Mouse (Mus musculus) CD4-positive helper T cell, adult 2 months (primary cell): Measurements from ENCODE around the gene Atrip.

ENCODE experiments used
- DNase-seq: peaks from one replicate; pipeline ENCODE4 v3.0.0-alpha.2; 2012; ENCODE audit warnings: low read depth, missing footprints, low spot score

Atrip gene

DNA sequence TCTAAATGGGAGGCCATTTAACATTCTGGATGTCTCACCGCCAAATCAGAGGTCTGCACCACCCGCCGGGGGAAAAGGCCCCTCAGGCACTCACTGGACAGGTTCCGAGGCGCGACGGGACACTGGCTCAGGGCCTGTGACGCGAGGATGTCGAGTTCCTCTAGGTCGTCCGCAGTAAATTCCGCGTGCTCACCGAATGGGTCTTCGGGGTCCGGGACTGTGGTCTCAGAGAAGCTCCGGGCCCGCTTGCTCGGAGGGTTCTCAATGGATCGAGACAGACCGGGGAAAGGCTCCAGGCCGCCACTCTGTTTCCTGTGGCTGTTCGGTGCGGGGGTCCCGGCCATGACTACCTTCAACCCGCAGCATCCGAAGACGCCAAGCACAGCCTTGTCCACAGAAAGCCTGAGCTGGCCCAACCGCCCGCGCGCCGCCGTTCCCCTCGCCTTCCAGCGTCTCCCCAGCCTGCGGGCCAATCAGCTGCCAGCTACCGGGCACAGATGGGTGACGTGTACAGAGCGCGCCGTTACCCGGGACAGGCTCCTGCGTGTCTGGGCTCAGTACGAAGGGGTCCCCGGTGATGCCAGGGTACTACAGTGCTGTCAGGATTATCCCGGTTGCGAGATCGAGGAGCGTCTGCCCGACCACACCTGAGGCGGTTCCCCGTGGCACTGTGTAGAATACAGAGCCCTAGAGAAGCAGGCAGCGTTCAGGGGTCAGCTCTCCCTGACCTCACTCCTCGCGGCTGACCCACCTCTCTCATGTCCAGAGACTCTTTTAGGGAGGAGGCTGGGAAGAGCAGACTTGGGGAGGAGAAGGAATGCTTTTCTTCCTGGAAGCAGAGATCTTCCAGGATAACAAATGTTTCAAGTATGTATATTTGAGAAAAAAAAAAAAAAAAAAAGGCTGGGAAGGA lies at the start of gene Atrip:
Gene Atrip (minus strand): TSS at position 464 of the 913 bp plus-strand sequence.
- DNase-seq: peak; percentile 90

DNA sequence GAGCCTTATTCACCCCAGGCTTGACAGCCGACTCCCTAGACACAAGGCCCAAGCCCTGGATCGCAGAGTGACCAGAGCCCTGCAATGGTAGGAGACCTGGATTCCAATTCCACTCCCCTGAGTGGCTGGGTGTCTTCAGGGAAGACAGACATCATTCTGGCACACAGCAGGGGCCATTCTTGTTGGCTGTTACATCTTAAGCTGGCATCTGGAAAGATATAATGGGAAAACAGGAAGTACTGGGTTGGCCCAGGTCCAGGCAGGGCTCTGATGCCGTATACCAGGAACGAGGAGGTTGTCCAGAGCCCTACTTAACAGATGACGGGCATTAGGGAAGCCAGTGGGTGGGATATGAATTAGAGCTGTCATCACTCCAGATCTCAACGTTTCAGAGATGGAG lies 49.3 kb upstream of the Atrip start:
- DNase-seq: no peak

DNA sequence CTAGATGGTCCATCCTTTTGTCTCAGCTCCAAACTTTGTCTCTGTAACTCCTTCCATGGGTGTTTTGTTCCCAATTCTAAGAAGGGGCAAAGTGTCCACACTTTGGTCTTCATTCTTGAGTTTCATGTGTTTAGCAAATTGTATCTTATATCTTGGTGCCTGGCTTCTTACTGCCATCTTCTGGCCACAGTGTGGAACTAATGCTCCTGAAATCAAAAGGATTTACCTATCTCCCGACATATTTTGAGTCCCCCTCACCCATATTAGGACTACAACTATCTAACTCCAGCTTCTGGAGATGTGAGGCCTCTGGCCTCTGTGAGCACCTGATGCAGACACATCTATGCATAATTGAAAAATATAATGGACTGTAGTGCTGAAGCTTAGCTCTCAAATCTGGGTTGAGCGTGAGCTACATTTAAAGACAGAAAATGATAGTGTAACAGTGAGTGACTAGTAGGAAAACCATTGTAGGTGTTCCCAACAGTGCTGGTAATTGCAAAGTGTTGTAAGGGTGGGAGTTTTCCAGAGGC lies 48.7 kb upstream of the Atrip start:
- peak; percentile 65 for DNase-seq

DNA sequence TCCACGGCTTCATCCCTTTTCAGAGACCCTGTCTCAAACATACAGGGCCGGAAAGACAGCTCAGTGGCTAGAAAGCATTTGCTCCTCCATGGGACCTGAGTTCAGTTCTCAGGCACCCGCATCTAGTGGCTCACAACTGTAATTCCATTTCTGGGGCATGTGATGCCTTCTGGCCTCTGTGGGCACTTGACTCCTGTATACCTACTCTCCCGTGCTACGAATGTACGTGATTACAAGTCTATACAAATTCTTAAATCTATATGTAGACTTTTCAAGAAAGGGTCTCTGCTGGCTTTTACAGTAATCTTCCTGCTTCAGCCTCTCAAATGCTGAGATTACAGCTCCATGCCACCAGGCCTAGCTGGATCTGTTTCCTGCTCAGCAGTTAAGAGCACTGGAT lies 47.0 kb upstream of the Atrip start:
- DNase-seq: no peak

DNA sequence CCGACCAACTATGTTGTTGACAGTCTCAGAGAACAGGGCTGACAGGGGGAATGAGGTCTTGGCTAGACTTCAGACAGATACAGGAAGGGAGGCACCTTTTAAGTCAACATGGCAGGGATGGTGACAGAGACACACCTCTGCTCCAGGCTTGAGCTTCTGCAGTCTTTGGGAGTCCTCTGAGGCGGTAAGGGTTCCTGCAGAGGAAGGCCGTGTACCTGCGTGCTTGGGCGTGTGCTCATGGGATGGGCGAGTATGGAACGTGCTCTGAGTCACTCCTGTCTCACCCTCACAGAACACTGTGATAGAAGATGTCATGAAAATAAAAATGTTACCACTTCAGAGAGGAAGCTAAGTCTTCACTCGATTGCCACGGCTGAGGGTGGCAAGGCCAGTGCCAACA lies 45.6 kb upstream of the Atrip start:
- no peak for DNase-seq

DNA sequence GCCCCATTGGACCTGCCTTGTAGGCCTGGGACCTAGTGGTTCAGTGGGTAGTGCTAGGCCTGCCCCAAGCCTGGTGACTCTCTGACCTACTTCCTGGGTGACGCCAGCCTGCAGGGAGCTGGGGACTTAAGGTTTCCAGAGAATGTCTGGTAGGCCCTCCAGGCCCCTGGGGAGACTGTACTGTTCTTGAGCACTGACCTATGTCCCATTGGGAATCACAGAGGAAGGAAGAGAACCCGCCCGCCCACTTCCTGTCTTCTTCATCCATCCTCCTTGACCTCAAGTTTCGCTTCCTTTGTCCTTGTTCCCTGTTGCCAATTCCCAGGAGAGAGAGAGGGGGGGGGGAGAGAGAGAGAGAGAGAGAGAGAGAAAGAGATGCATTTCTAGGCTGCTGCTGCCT lies 44.2 kb upstream of the Atrip start:
- no peak for DNase-seq

DNA sequence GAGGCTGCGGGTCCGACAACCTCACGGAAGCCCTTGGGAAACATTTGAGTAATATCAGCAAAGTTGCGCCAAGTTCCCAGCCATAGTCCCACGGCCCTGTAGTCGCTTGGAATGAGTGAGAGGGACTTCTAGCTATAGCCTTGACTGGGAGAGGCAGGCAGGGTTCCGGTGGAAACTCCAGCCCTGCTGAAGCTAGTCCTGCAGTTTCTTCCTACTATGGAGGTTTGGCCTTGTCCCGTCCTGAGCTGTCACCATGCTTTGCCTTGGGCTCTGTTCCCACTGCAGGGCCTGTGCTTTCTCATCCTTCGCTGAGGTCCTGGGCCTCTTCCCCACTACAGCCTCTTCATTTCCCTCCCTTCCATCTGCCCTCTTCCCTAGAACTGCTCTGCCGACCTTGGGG lies 42.3 kb upstream of the Atrip start:
- DNase-seq: no peak

DNA sequence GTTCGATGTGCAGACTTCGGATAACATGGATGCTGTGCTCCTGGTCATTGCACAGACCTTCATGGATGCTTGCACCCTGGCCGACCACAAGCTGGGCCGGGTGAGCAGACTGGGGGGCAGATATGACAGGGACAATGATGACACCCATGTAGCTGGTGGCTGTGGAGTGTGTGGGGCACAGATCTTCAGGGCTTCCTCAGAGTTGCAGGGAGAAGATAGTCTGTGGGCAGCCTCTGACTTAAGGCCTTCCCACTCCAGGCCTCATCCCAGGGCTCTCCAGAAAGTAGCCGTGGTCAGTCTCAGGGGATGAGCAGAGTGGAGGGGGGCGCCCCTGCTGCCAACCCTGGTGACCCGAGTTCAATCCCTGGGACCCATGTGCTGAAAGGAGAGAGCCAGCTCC lies 40.9 kb upstream of the Atrip start:
- no peak for DNase-seq

DNA sequence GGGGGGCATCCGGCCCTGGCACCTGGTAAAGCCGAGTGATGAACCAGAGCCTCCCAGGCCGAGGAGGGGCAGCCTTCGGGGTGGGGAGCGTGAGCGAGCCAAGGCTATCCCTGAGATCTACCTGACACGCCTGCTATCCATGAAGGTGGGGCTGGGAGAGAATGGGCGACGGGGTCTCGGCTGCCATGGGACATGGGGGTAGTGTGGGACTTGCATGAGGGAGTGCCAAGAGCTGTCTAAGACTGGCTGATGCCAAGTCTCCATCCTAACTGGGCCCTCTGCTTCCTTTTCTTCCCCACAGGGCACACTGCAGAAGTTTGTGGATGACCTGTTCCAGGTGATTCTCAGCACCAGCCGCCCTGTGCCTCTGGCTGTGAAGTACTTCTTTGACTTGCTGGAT lies 40.4 kb upstream of the Atrip start:
- DNase-seq: no peak

DNA sequence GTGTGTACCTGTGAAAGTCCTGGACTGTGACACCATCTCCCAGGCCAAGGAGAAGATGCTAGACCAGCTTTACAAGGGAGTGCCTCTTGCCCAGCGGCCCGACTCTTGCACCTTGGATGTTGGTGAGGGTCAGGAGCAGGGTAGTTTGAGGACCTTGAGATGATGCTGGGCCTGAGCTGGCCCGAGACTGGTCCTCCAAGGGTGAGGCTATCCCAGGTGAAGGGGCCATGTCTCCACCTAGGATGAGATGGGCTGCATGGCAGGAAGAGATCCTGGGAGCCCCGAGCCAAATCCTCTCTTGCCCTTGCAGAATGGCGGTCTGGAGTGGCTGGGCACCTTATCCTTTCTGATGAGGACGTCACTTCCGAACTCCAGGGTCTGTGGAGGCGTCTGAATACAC lies 39.4 kb upstream of the Atrip start:
- no peak for DNase-seq

DNA sequence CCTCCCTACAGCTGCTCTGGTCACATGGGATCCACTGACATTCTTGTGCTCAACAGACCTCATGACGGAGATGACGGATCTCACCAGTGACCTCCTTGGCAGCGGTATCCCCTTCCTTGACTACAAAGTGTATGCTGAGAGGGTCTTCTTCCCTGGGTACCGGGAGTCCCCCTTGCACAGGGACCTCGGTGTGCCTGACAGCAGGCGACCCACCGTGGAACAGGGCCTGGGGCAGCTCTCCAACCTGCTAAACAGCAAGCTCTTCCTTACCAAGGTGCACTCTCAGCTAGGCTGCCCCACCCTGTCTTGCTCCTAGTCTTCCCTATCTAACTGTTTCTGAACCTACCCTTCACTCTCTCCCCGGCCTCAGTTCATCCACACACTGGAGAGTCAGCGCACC lies 37.7 kb upstream of the Atrip start:
- no peak for DNase-seq

DNA sequence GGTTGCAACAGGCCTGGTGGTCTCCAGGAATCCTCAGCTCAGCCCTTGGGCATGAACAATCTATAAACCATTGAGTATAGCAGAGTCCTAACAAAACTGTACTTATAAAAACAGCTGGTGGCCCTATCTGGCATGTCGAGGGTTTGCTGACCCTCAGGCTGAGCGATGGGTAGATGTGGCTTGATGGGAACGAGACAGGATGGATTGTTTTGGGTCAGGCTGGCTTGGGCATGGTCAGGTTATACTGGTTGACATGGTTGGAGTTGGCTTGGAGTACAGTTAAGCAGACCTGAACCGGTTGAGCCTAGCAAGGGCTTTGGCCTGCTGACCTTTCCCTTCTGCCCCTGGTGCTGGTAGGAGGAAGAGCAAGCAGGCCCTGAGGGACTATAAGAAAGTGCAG lies 37.2 kb upstream of the Atrip start:
- DNase-seq: no peak

DNA sequence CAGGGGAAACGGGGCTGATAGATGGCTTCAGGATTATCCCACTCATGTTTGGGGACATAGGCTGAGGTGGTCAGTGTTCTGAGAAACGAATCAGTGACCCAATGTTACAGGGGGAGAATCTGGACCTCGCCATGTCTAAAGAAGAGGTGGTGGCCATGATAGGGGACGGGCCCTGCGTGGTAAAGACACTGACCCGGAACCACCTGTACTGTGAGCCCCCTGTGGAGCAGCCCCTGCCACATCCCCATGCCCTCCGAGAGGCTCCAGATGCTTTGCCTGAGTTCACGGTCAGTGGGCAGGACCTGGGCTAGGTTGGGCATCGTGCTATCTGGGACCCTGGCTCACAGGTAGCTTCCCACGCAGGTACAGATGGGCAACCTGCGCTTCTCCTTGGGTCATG lies 36.3 kb upstream of the Atrip start:
- DNase-seq: no peak

DNA sequence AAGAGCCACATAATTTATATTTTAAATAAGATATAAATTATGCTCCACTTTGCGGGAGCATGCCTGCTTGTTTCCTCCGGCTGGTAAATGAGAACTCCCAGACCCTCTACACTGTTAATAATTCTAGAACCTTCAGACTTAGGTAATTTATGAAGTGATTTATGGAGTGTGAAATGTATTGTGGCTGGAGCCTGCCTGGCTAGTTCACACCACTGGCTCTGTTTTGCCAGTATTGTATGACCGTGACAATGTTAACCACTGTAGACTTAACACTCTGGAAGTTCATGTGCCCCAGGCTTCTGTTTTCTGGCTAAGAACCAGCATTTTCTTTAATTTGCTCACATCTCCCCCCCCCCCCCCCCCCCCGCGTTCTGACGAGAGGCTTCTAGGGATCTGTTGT lies 33.4 kb upstream of the Atrip start:
- no peak for DNase-seq

DNA sequence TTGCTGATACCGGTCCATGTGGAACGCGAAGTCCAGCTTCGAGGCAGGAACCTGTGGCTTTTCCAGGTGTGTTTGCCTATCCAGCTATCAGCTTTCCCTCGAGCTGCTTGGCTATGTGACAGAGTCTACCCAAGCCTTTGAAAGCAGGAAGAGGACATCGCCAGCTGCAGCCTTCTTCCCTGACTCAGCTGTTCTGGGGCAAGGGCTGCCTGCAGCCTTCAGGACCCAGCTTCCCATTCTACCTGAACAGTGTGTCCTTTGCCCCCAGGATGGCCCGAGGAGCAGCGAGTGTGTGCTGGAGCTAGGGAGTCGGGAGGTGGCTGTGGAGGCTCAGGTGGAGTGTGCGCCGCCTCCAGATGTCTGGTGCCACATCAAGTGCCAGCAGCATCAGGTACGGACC lies 31.7 kb upstream of the Atrip start:
- no peak for DNase-seq

DNA sequence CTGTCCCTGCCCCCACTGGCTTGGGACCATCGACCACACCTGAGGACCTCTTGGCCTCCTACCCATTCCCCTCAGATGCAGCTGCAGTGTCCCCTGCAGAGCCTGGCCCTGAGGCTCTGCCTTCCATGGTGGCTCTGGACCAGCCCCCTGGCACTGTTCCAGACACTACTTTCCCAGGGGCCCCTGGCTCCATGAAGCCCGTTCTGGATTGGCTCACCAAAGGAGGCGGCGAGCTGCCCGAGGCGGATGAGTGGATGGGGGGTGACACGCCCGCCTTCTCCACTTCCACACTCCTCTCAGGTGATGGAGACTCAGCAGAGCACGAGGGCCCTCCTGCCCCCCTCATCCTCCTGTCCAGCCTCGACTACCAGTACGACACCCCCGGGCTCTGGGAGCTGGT lies 31.1 kb upstream of the Atrip start:
- no peak for DNase-seq

DNA sequence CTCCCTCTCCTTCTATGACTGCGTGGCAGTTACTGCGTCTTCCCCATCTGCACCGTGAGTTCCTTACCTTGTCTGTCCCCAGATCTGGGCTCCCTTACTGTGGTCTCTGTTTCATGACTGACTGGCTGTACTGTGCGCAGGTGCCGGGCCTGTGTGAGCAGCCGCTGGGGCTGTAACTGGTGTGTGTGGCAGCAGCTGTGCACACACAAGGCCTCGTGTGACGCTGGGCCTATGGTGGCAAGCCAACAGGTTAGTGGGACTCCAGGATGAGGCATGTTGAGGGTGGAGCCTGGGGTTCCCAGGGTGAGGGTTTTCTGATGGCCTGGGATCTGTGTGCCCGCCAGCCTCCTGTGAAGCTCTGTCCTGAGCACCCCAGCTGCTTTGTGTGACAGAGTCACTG lies 30.2 kb upstream of the Atrip start:
- no peak for DNase-seq

DNA sequence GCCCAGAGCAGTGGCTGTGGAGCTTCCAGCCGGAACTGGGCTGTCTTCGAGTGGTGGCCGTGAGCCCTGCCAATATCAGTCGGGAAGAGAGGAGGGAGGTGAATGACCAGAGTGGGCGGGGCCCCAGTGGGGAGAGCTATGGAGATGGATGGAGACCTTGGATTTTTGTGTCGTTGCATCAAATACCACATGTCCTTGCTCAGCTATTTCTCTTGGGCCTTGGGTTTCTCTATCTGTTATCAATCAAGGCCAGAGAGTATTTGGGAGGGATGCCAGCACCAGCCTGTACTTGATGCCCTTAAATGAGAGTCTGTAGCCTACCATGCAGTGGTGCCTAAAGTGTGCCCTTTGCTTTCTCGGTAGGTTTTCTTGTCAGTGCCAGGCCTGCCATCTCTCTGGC lies 29.3 kb upstream of the Atrip start:
- DNase-seq: no peak

DNA sequence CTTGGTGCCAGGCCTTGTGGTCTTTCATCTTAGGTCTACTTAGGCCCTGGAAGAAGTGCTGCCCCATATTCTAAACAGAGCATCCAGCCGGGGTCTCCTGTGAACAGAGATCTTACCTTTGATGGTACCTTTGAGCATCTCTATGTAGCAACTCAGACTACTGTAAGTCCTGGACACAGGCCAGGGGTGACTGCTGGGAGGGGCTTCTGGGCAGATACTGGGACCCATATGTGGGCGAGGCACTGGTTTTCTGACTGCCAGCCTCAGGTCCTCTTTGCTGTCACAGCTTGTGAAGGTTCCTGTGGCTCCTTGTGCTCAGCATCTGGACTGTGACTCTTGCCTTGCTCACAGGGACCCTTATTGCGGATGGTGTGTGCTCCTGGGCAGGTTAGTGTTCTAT lies 28.6 kb upstream of the Atrip start:
- DNase-seq: no peak

DNA sequence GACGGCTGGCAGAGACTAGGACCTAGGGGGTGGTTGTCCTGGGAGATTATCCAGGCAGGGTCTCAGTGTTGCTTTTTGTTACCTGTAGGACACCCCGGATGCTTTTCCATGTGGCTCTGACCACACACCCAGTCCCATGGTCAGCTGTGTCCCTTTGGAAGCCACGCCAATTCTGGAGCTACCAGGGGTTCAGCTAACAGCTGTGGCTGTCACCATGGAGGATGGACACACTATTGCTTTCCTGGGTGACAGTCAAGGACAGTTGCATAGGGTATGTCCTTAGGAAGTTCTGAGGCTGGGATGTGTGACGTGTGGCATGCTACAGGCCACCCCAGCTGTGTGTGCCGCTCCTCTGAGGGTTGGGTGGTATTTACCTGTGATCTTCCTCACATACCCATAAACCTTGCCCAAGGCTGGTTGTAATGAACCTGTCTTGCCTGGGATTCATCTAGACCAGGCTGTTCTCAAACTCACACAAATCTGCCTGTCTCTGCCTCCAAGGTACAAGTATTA lies 28.1 kb upstream of the Atrip start:
- no peak for DNase-seq

DNA sequence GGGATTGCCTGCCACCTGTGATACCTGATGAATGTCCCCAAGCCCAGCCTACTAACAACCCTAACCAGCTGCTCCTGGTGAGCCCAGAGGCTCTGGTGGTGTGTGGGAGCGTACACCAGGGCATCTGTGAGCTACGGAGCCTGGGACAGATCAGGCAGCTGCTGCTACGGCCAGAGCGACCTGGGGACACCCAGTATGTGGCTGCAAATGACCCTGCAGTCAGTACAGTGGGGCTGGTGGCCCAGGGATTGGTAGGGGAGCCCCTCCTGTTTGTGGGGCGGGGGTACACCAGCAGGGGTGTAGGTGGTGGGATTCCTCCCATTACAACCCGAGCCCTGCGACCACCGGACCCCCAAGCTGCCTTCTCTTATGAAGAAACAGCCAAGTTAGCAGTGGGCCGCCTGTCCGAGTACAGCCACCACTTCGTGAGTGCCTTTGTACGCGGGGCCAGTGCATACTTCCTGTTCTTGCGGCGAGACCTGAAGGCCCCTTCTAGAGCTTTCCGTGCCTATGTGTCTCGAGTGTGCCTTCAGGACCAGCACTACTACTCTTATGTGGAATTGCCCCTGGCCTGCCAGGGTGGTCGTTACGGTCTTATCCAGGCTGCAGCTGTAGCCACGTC lies 26.5 kb upstream of the Atrip start:
- no peak for DNase-seq

DNA sequence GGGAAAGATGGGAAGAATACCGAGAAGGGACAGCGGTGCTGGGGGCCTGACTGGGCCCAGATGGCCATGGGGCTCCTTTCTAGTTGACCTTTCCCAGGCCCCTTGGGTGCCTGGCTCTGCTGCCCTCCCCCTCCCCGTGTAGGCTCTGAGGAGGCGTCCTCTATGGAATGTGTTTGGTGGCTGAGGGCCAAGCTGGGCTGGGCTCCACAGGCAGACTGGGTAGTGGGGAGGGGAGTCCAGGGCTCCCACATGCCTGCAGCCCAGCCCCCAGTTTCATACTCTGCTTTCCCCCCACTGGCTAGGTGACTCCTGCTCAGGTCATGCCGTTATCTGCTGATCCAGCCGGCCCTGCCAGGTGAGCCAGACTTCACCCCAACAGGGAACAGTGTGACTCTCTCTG lies 25.0 kb upstream of the Atrip start:
- DNase-seq: no peak

DNA sequence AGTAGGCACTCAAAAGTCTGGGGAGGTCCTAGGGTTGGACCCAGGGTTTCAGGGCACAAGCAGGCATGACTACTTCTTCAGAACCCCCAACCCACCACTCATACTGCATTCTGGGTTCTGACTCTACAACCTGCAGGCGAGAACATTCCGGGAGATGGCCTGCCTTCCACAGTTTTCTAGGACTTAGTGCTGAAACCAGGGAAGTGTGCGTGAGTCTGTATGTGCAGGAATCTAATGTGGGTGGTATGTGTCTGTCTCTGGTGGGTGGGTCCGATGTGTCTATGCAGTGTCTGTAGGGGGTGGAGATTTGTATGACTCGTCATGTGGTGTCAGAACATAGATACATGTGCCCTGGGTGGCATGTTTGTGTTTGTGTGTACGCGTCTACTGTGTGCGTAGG lies 24.4 kb upstream of the Atrip start:
- DNase-seq: no peak
